Comparison of ENCODE assay signal across 22 mouse cellular contexts in genomic region chr11:61411809-61412208, GRCm38 (mm10). TPM values are rescaled to one million over a fixed set of nuclear protein-coding genes. Genes with fewer than 3 reads are reported as not detected.
DNase-seq lines count a peak whose midpoint lies in the region; ATAC-seq and TF ChIP-seq lines count a peak whose summit lies in the region.
"Had no signal": no experiment of that assay in that cellular context is flagged by ENCODE, and none has a peak within 500 bp of the region (broad histone marks: within the 10 kb centered on the region; RNA-seq: fewer than 3 reads in every experiment).

No protein-coding gene starts in this region.

- TF ChIP-seq POLR2A in lung, adult 2 months (IDR thresholded peaks at IDR 0.05; ENCODE audit: borderline replicate concordance, extremely low read depth, low read depth, low read length): no peak

- no peak for TF ChIP-seq CTCF in lung, postnatal 0 days (IDR thresholded peaks at IDR 0.05)
- no peak for TF ChIP-seq CTCF in lung, adult 2 months (IDR thresholded peaks at IDR 0.05; ENCODE audit: insufficient read depth, low read length)
- no peak for TF ChIP-seq CTCF in stomach, postnatal 0 days (IDR thresholded peaks at IDR 0.05; ENCODE audit: low read depth)

- no peak overlapping the region for H3K4me2 ChIP-seq in lung, postnatal 0 days (replicated peaks; ENCODE audit: low read depth, low read length)
- no peak overlapping the region for H3K4me2 ChIP-seq in stomach, postnatal 0 days (replicated peaks; ENCODE audit: low read depth)
- H3K4me2 ChIP-seq in kidney, embryonic 15.5 days: no peak overlapping the region
- H3K4me2 ChIP-seq: embryonic facial prominence, embryonic 12.5 days; forebrain, embryonic 15.5 days; hindbrain, embryonic 12.5 days had no signal

- no peak overlapping the region for H3K9ac ChIP-seq in lung, postnatal 0 days (replicated peaks; ENCODE audit: low read depth)
- H3K9ac ChIP-seq in stomach, postnatal 0 days (ENCODE audit: low read length): no peak overlapping the region
- no peak overlapping the region for H3K9ac ChIP-seq in kidney, embryonic 15.5 days
- H3K9ac ChIP-seq: embryonic facial prominence, embryonic 12.5 days; forebrain, embryonic 15.5 days; hindbrain, embryonic 12.5 days had no signal

- no peak for ATAC-seq in lung, postnatal 0 days
- peak; percentile 57; the same call in 1 of the 2 replicates for ATAC-seq in stomach, postnatal 0 days (ENCODE audit: low FRiP score, low TSS enrichment)
- ATAC-seq in kidney, embryonic 15.5 days (replicated peaks; ENCODE audit: low FRiP score): no peak
- ATAC-seq: CD4-positive, CD25-positive, alpha-beta regulatory T cell, adult 4 months; forebrain, embryonic 15.5 days; hindbrain, embryonic 16.5 days; Patski had no signal

- H3K9me3 ChIP-seq in lung, postnatal 0 days (ENCODE audit: low read length): no peaks in the 10 kb centered on the region
- no peaks in the 10 kb centered on the region for H3K9me3 ChIP-seq in stomach, postnatal 0 days (ENCODE audit: control insufficient read depth, low read length)
- H3K9me3 ChIP-seq in kidney, embryonic 15.5 days (replicated peaks): no peaks in the 10 kb centered on the region
- H3K9me3 ChIP-seq: embryonic facial prominence, embryonic 12.5 days; forebrain, embryonic 15.5 days; heart, embryonic 10.5 days; hindbrain, embryonic 12.5 days had no signal

- H3K27ac ChIP-seq in lung, postnatal 0 days (ENCODE audit: low read length): no peak overlapping the region
- no peak overlapping the region for H3K27ac ChIP-seq in stomach, postnatal 0 days (replicated peaks)
- no peak overlapping the region for H3K27ac ChIP-seq in kidney, embryonic 15.5 days
- H3K27ac ChIP-seq: embryonic facial prominence, embryonic 12.5 days; forebrain, embryonic 15.5 days; heart, embryonic 10.5 days; hindbrain, embryonic 12.5 days had no signal

- WGBS in lung, postnatal 0 days: 50% methylated on average over 7 of the region's 7 CpGs
- WGBS in lung, adult 2 months: 55% methylated on average over 7 of the region's 7 CpGs
- WGBS in stomach, postnatal 0 days: 41% methylated on average over 7 of the region's 7 CpGs
- WGBS in kidney, embryonic 15.5 days: 52% methylated on average over 7 of the region's 7 CpGs

- no peaks in the 10 kb centered on the region for H3K27me3 ChIP-seq in lung, postnatal 0 days (replicated peaks; ENCODE audit: insufficient read depth, low read length)
- no peaks in the 10 kb centered on the region for H3K27me3 ChIP-seq in stomach, postnatal 0 days (ENCODE audit: control insufficient read depth, insufficient read depth, low read length)
- peaks cover 10% of the 10 kb centered on the region; the same call in 1 of the 2 replicates for H3K27me3 ChIP-seq in kidney, embryonic 15.5 days
- H3K27me3 ChIP-seq: forebrain, embryonic 15.5 days; Patski had no signal

- H3K4me1 ChIP-seq in lung, postnatal 0 days (ENCODE audit: insufficient read depth, low read depth, low read length): no peaks in the 10 kb centered on the region
- H3K4me1 ChIP-seq in lung, adult 2 months (ENCODE audit: control insufficient read depth, insufficient read depth, low read length): no peaks in the 10 kb centered on the region
- no peaks in the 10 kb centered on the region for H3K4me1 ChIP-seq in stomach, postnatal 0 days (replicated peaks; ENCODE audit: control insufficient read depth, insufficient read depth)
- H3K4me1 ChIP-seq in kidney, embryonic 15.5 days: no peaks in the 10 kb centered on the region
- H3K4me1 ChIP-seq: embryonic facial prominence, embryonic 12.5 days; heart, embryonic 10.5 days; hindbrain, embryonic 12.5 days had no signal

- peak; percentile 65 for DNase-seq in lung, postnatal 0 days (ENCODE audit: low spot score)
- DNase-seq in lung, adult 2 months: no peak
- peak; percentile 35 for DNase-seq in ES-CJ7 (ENCODE audit: low read depth, low spot score)
- peak; percentile 25 for DNase-seq in R1 (ENCODE audit: low read depth, low spot score)
- DNase-seq in stomach, postnatal 0 days (ENCODE audit: low spot score): peak; percentile 28
- no peak for DNase-seq in spleen, postnatal 14 days (ENCODE audit: low spot score in 2 of 2)
- DNase-seq: adrenal gland, adult 8-10 months; adrenal gland, postnatal 36 days; B cell, adult 2 months; cerebellum, adult 2 months; gastrocnemius, postnatal 36 days; heart, adult 18-20 months; heart, postnatal 10 days; heart, postnatal 4 days had no signal

- H3K36me3 ChIP-seq in lung, postnatal 0 days (ENCODE audit: insufficient read depth, low read length): no peaks in the 10 kb centered on the region
- H3K36me3 ChIP-seq in stomach, postnatal 0 days (ENCODE audit: control insufficient read depth, insufficient read depth, low read length): no peaks in the 10 kb centered on the region
- no peaks in the 10 kb centered on the region for H3K36me3 ChIP-seq in kidney, embryonic 15.5 days
- H3K36me3 ChIP-seq: embryonic facial prominence, embryonic 12.5 days; forebrain, embryonic 15.5 days; heart, embryonic 10.5 days; hindbrain, embryonic 12.5 days had no signal

- H3K4me3 ChIP-seq in lung, postnatal 0 days (ENCODE audit: low read depth, low read length): no peak overlapping the region
- H3K4me3 ChIP-seq in lung, adult 2 months (replicated peaks; ENCODE audit: extremely low read depth, low read depth, low read length): no peak overlapping the region
- H3K4me3 ChIP-seq in stomach, postnatal 0 days (ENCODE audit: low read depth, low read length): no peak overlapping the region
- H3K4me3 ChIP-seq in kidney, embryonic 15.5 days (replicated peaks): no peak overlapping the region
- H3K4me3 ChIP-seq: embryonic facial prominence, embryonic 12.5 days; forebrain, embryonic 15.5 days; heart, embryonic 10.5 days; hindbrain, embryonic 12.5 days had no signal

- no peak for TF ChIP-seq EP300 in lung, postnatal 0 days (IDR thresholded peaks at IDR 0.05)
- TF ChIP-seq EP300 in stomach, postnatal 0 days (optimal IDR thresholded peaks at IDR 0.05): no peak

RNA-seq across cellular contexts. Expression of gene Slc47a1, which starts 33.7 kb away (rescaled TPM):
- 2.9 and 3.0 TPM in 2 replicates for polyA plus RNA-seq in lung, postnatal 0 days (2015; fragmentation: Nextera tagmentation; extraction: Ambion mirVana)
- polyA plus RNA-seq in lung, adult 2 months (2012; rRNA removed): 1.9 and 3.1 TPM in 2 replicates
- polyA plus RNA-seq in stomach, postnatal 0 days (2015; fragmentation: Nextera tagmentation; extraction: Ambion mirVana): 1.3 and 1.4 TPM in 2 replicates
- polyA plus RNA-seq in kidney, embryonic 15.5 days (2015; fragmentation: Nextera tagmentation; extraction: Ambion mirVana): 23.5 and 24.8 TPM in 2 replicates
- polyA plus RNA-seq: CD4-positive, CD25-positive, alpha-beta regulatory T cell, adult 4 months had no signal

RNA-seq across cellular contexts. Expression of gene Rnf112, which starts 42.1 kb away (rescaled TPM):
- polyA plus RNA-seq in lung, postnatal 0 days (2015; fragmentation: Nextera tagmentation; extraction: Ambion mirVana): 0.24 and 0.32 TPM in 2 replicates
- 0.27 and 0.44 TPM in 2 replicates for polyA plus RNA-seq in lung, adult 2 months (2012; rRNA removed)
- 0.84 and 1.3 TPM in 2 replicates for polyA plus RNA-seq in stomach, postnatal 0 days (2015; fragmentation: Nextera tagmentation; extraction: Ambion mirVana)
- polyA plus RNA-seq in kidney, embryonic 15.5 days (2015; fragmentation: Nextera tagmentation; extraction: Ambion mirVana): 0.30 and 1.1 TPM in 2 replicates
- polyA plus RNA-seq: CD4-positive, CD25-positive, alpha-beta regulatory T cell, adult 4 months; Patski had no signal

Comparison
In these comparisons a context has a peak if more than half of its experiments do, and no peak if none do; other contexts are left out.
1. DNase-seq: peak in lung, postnatal 0 days (single experiment), ES-CJ7 (single experiment), R1 (single experiment) and stomach, postnatal 0 days (single experiment); none in lung, adult 2 months (single experiment) and spleen, postnatal 14 days (0 of 2).